Comparison of ENCODE assay signal across 8 mouse cellular contexts in the genomic region with DNA sequence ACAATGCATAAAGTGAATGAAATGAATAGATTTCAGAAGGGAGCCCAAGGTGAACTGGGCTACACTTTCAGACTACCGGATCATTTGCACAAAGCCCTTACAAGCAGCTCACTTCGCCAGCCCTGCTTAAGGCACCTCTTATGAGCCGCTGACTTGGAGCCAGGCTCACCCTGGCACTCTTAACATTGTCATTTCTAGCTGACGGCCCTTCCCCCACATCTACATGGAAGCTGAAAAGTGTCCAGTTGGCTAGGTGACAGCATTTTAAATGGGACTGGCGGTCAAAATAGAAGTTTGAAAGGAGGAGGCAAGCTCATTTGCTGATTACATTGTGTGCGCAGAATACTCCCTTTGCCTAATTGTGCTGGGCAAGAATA.
DNase-seq lines count a peak whose midpoint lies in the region; ATAC-seq and TF ChIP-seq lines count a peak whose summit lies in the region.
"Had no signal": no experiment of that assay in that cellular context is flagged by ENCODE, and none has a peak within 500 bp of the region (broad histone marks: within the 10 kb centered on the region; RNA-seq: fewer than 3 reads in every experiment).

No protein-coding gene starts in this region.

- no peaks in the 10 kb centered on the region for H3K9me3 ChIP-seq in E14TG2a.4 (ENCODE audit: low read length)
- H3K9me3 ChIP-seq in forebrain, embryonic 13.5 days (replicated peaks): no peaks in the 10 kb centered on the region
- no peaks in the 10 kb centered on the region for H3K9me3 ChIP-seq in hindbrain, embryonic 14.5 days (ENCODE audit: control insufficient read depth, low read length)
- no peaks in the 10 kb centered on the region for H3K9me3 ChIP-seq in limb, embryonic 14.5 days (ENCODE audit: control insufficient read depth, low read length)
- H3K9me3 ChIP-seq in neural tube, embryonic 14.5 days (ENCODE audit: control insufficient read depth, low read length): no peaks in the 10 kb centered on the region

- no peak for TF ChIP-seq CTCF in E14TG2a.4 (conservative IDR thresholded peaks at IDR 0.05; ENCODE audit: low read length)

- peak overlapping the region; percentile 74 for H3K9ac ChIP-seq in forebrain, embryonic 13.5 days
- peak overlapping the region; percentile 81 for H3K9ac ChIP-seq in hindbrain, embryonic 14.5 days
- peak overlapping the region; percentile 44; the same call in 1 of the 2 replicates for H3K9ac ChIP-seq in limb, embryonic 14.5 days (ENCODE audit: low read depth, low read length, severe bottlenecking)
- peak overlapping the region; percentile 72 for H3K9ac ChIP-seq in neural tube, embryonic 14.5 days (replicated peaks; ENCODE audit: low read depth, low read length)

- no peaks in the 10 kb centered on the region for H3K36me3 ChIP-seq in E14TG2a.4 (ENCODE audit: insufficient read depth, low read length)
- H3K36me3 ChIP-seq in forebrain, embryonic 13.5 days (ENCODE audit: poor library complexity, severe bottlenecking): no peaks in the 10 kb centered on the region
- H3K36me3 ChIP-seq in hindbrain, embryonic 14.5 days (replicated peaks; ENCODE audit: control insufficient read depth, insufficient read depth): no peaks in the 10 kb centered on the region
- no peaks in the 10 kb centered on the region for H3K36me3 ChIP-seq in limb, embryonic 14.5 days (ENCODE audit: control insufficient read depth, insufficient read depth, low read length)
- no peaks in the 10 kb centered on the region for H3K36me3 ChIP-seq in neural tube, embryonic 14.5 days (ENCODE audit: control insufficient read depth, insufficient read depth, low read length)

- no peak for TF ChIP-seq POLR2A in limb, embryonic 14.5 days (IDR thresholded peaks at IDR 0.05; ENCODE audit: borderline replicate concordance, extremely low read depth, insufficient read depth, insufficient read length)

- peak overlapping the region; percentile 49 for H3K27ac ChIP-seq in forebrain, embryonic 13.5 days
- H3K27ac ChIP-seq in hindbrain, embryonic 14.5 days: peak overlapping the region; percentile 90
- no peak overlapping the region for H3K27ac ChIP-seq in limb, embryonic 14.5 days (replicated peaks; ENCODE audit: low read depth, low read length)
- H3K27ac ChIP-seq in neural tube, embryonic 14.5 days (ENCODE audit: low read depth, low read length): peak overlapping the region; percentile 79
- H3K27ac ChIP-seq: macrophage had no signal

- peak; percentile 79 for ATAC-seq in forebrain, embryonic 13.5 days
- ATAC-seq in hindbrain, embryonic 14.5 days (ENCODE audit: low FRiP score): peak; percentile 56
- ATAC-seq in limb, embryonic 14.5 days (ENCODE audit: low FRiP score, low read depth): peak; percentile 30; the same call in 1 of the 2 replicates
- peak; percentile 26 for ATAC-seq in neural tube, embryonic 14.5 days (ENCODE audit: low read depth)
- ATAC-seq in erythroblast, adult 5-6 weeks (replicated peaks; ENCODE audit: low FRiP score, poor library complexity, severe bottlenecking): no peak

- peak overlapping the region; percentile 82 for H3K4me2 ChIP-seq in forebrain, embryonic 13.5 days
- peak overlapping the region; percentile 84 for H3K4me2 ChIP-seq in hindbrain, embryonic 14.5 days (replicated peaks)
- H3K4me2 ChIP-seq in limb, embryonic 14.5 days (replicated peaks; ENCODE audit: low read depth, low read length, severe bottlenecking): peak overlapping the region; percentile 87
- peak overlapping the region; percentile 94 for H3K4me2 ChIP-seq in neural tube, embryonic 14.5 days (ENCODE audit: low read depth, low read length)

- DNase-seq in adrenal gland, postnatal 36 days: peak; percentile 37 to 53
- DNase-seq in hindbrain, embryonic 14.5 days (ENCODE audit: low spot score): peak; percentile 68
- no peak for DNase-seq in limb, embryonic 14.5 days (ENCODE audit: low spot score)

- H3K27me3 ChIP-seq in E14TG2a.4 (ENCODE audit: insufficient read depth, low read length): peaks cover 19% of the 10 kb centered on the region
- H3K27me3 ChIP-seq in forebrain, embryonic 13.5 days: peaks cover 3% of the 10 kb centered on the region; the same call in 1 of the 2 replicates
- H3K27me3 ChIP-seq in hindbrain, embryonic 14.5 days (ENCODE audit: control insufficient read depth, insufficient read depth, low read length): no peaks in the 10 kb centered on the region
- no peaks in the 10 kb centered on the region for H3K27me3 ChIP-seq in limb, embryonic 14.5 days (ENCODE audit: control insufficient read depth, insufficient read depth, low read length)
- H3K27me3 ChIP-seq in neural tube, embryonic 14.5 days (ENCODE audit: control insufficient read depth, insufficient read depth, low read length): no peaks in the 10 kb centered on the region

- WGBS in forebrain, embryonic 13.5 days: 7% methylated on average over 6 of the region's 6 CpGs
- 12% methylated on average over 6 of the region's 6 CpGs for WGBS in hindbrain, embryonic 14.5 days
- WGBS in limb, embryonic 14.5 days: 30% methylated on average over 6 of the region's 6 CpGs
- 23% methylated on average over 6 of the region's 6 CpGs for WGBS in neural tube, embryonic 14.5 days

- H3K4me3 ChIP-seq in E14TG2a.4 (replicated peaks; ENCODE audit: low read length): peak overlapping the region; percentile 77
- H3K4me3 ChIP-seq in forebrain, embryonic 13.5 days: peak overlapping the region; percentile 50
- peak overlapping the region; percentile 59 for H3K4me3 ChIP-seq in hindbrain, embryonic 14.5 days (replicated peaks; ENCODE audit: low read length)
- peak overlapping the region; percentile 37 for H3K4me3 ChIP-seq in limb, embryonic 14.5 days (replicated peaks; ENCODE audit: low read length)
- peak overlapping the region; percentile 54 for H3K4me3 ChIP-seq in neural tube, embryonic 14.5 days (ENCODE audit: low read depth, low read length)

- peaks cover 45% of the 10 kb centered on the region for H3K4me1 ChIP-seq in E14TG2a.4 (replicated peaks; ENCODE audit: low read depth, low read length)
- peaks cover 64% of the 10 kb centered on the region for H3K4me1 ChIP-seq in forebrain, embryonic 13.5 days
- H3K4me1 ChIP-seq in hindbrain, embryonic 14.5 days (replicated peaks; ENCODE audit: control insufficient read depth, insufficient read depth, low read length): peaks cover 64% of the 10 kb centered on the region
- H3K4me1 ChIP-seq in limb, embryonic 14.5 days (ENCODE audit: control insufficient read depth, insufficient read depth, low read length): peaks cover 9% of the 10 kb centered on the region
- peaks cover 29% of the 10 kb centered on the region for H3K4me1 ChIP-seq in neural tube, embryonic 14.5 days (ENCODE audit: control insufficient read depth, insufficient read depth, low read length)
